ENCODE assay signal across 8 mouse cellular contexts in the genomic region with DNA sequence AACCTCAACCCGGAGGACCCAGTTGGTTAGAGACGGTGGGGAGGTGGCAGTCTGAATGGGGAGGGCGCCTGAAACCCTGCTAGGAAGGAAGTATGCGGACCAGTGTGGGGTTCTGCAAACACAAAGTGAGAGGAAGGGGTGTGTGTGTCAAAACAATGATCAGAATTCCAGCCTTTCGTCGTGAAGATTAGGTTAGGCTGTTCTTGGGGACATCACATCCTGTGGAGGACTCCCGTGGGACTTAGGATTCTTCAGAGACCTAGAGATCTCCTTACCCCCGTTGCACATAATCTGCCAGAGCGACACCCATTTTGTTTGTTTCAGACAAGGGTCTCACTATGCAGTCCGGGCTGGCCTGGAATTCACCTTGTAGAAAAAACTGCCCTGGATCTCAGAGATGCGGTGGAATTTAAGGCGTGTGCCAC. TPM values are rescaled to one million over a fixed set of nuclear protein-coding genes. Genes with fewer than 3 reads are reported as not detected.
DNase-seq lines count a peak whose midpoint lies in the region; ATAC-seq lines count a peak whose summit lies in the region.

No protein-coding gene starts in this region.

- peaks cover 27 to 36% of the 10 kb centered on the region in 2 experiments for H3K4me1 ChIP-seq in heart, embryonic 14.5 days (ENCODE audit: control insufficient read depth in 2 of 2, insufficient read depth in 2 of 2, low read length in 2 of 2)
- peaks cover 43% of the 10 kb centered on the region for H3K4me1 ChIP-seq in limb, embryonic 13.5 days

- peak overlapping the region; percentile 79 for H3K9ac ChIP-seq in heart, embryonic 14.5 days (ENCODE audit: low read length)
- H3K9ac ChIP-seq in limb, embryonic 13.5 days, result peak overlapping the region; percentile 71

- no peaks in the 10 kb centered on the region for H3K27me3 ChIP-seq in heart, embryonic 14.5 days (ENCODE audit: control insufficient read depth, insufficient read depth, low read length)
- no peaks in the 10 kb centered on the region for H3K27me3 ChIP-seq in limb, embryonic 13.5 days

- peak overlapping the region; percentile 92 to 96 for H3K27ac ChIP-seq in heart, embryonic 14.5 days (replicated peaks in 1 of 2; ENCODE audit: control insufficient read depth in 1 of 2, insufficient read depth in 1 of 2, low read depth in 2 of 2, low read length in 2 of 2)
- H3K27ac ChIP-seq in limb, embryonic 13.5 days, result peak overlapping the region; percentile 85

- DNase-seq in adrenal gland, postnatal 14 days, result peak; percentile 40
- DNase-seq in adrenal gland, adult 8-10 months, result no peak
- peak; percentile 68 for DNase-seq in embryo, embryonic 10.5 days (ENCODE audit: low spot score)
- peak; percentile 57 for DNase-seq in naive thymus-derived CD4-positive, alpha-beta T cell, adult 2 months (ENCODE audit: low read depth)
- DNase-seq in thymus, postnatal 4 days, result peak; percentile 67
- DNase-seq in layer of hippocampus, adult 18-20 months (ENCODE audit: low spot score in 2 of 2), result no peak

- peak; percentile 53 for ATAC-seq in heart, embryonic 14.5 days (ENCODE audit: insufficient number of reproducible peaks, insufficient read depth, low FRiP score, low read depth)
- no peak for ATAC-seq in limb, embryonic 13.5 days (ENCODE audit: low FRiP score, low read depth)

- H3K9me3 ChIP-seq in heart, embryonic 14.5 days (ENCODE audit: control insufficient read depth, low read length), result no peaks in the 10 kb centered on the region
- H3K9me3 ChIP-seq in limb, embryonic 13.5 days, result no peaks in the 10 kb centered on the region

- 4% methylated on average over 12 of the region's 12 CpGs for WGBS in heart, embryonic 14.5 days
- 8% methylated on average over 12 of the region's 12 CpGs for WGBS in limb, embryonic 13.5 days

- peak overlapping the region; percentile 68 to 74 for H3K4me3 ChIP-seq in heart, embryonic 14.5 days (ENCODE audit: control insufficient read depth in 1 of 2, insufficient read depth in 1 of 2, low read depth in 1 of 2, low read length in 2 of 2)
- peak overlapping the region; percentile 72 for H3K4me3 ChIP-seq in limb, embryonic 13.5 days

- H3K36me3 ChIP-seq in heart, embryonic 14.5 days (ENCODE audit: control insufficient read depth, insufficient read depth, low read length), result peaks cover 30% of the 10 kb centered on the region
- peaks cover 24% of the 10 kb centered on the region for H3K36me3 ChIP-seq in limb, embryonic 13.5 days

- peak overlapping the region; percentile 97 for H3K4me2 ChIP-seq in heart, embryonic 14.5 days (ENCODE audit: low read length)
- H3K4me2 ChIP-seq in limb, embryonic 13.5 days (replicated peaks), result peak overlapping the region; percentile 98

RNA-seq across cellular contexts. Expression of a gene that starts 0.7 kb away (rescaled TPM):
- 24.5 and 25.0 TPM in 2 replicates for total RNA-seq in adrenal gland, postnatal 14 days (2021)
- 1 to 10 TPM; 2.7 to 4.8 (median 3.8) TPM for total RNA-seq in adrenal gland, adult 8-10 months (2022)
- 150 and 165 TPM in 2 replicates for polyA plus RNA-seq in heart, embryonic 14.5 days (2014; fragmentation: Nextera tagmentation; extraction: Ambion mirVana)
- 221 and 238 TPM in 2 replicates for polyA plus RNA-seq in limb, embryonic 13.5 days (2015; fragmentation: Nextera tagmentation; extraction: Ambion mirVana)
- under 1 TPM; 0.57 to 0.61 TPM for total RNA-seq in layer of hippocampus, adult 18-20 months (2021)

RNA-seq across cellular contexts. Expression of a gene that starts 9.9 kb away (rescaled TPM):
- total RNA-seq in adrenal gland, postnatal 14 days (2021), result 66.4 and 75.4 TPM in 2 replicates
- total RNA-seq in adrenal gland, adult 8-10 months (2022), result 100 to 1,000 TPM in 2 of 4 experiments, 10 to 100 TPM in 2; 73.8 to 108 (median 99.3) TPM
- 60.2 and 60.3 TPM in 2 replicates for polyA plus RNA-seq in heart, embryonic 14.5 days (2014; fragmentation: Nextera tagmentation; extraction: Ambion mirVana)
- polyA plus RNA-seq in limb, embryonic 13.5 days (2015; fragmentation: Nextera tagmentation; extraction: Ambion mirVana), result 66.3 and 66.5 TPM in 2 replicates
- total RNA-seq in layer of hippocampus, adult 18-20 months (2021), result 10 to 100 TPM; 18.4 to 19.7 TPM

RNA-seq across cellular contexts. Expression of a gene that starts 19.5 kb away (rescaled TPM):
- 0.15 and 0.41 TPM in 2 replicates for total RNA-seq in adrenal gland, postnatal 14 days (2021)
- total RNA-seq in adrenal gland, adult 8-10 months (2022), result under 1 TPM in 1 of 4 experiments, not detected in 3; 0.15 TPM
- 1.0 and 1.7 TPM in 2 replicates for polyA plus RNA-seq in heart, embryonic 14.5 days (2014; fragmentation: Nextera tagmentation; extraction: Ambion mirVana)
- 0.33 and 0.46 TPM in 2 replicates for polyA plus RNA-seq in limb, embryonic 13.5 days (2015; fragmentation: Nextera tagmentation; extraction: Ambion mirVana)
- not detected for total RNA-seq in layer of hippocampus, adult 18-20 months (2021)

RNA-seq across cellular contexts. Expression of a gene that starts 28.7 kb away (rescaled TPM):
- total RNA-seq in adrenal gland, postnatal 14 days (2021), result 65.7 and 67.9 TPM in 2 replicates
- total RNA-seq in adrenal gland, adult 8-10 months (2022), result 10 to 100 TPM; 61.3 to 67.6 (median 66.8) TPM
- polyA plus RNA-seq in heart, embryonic 14.5 days (2014; fragmentation: Nextera tagmentation; extraction: Ambion mirVana), result 63.6 and 69.4 TPM in 2 replicates
- polyA plus RNA-seq in limb, embryonic 13.5 days (2015; fragmentation: Nextera tagmentation; extraction: Ambion mirVana), result 108 and 116 TPM in 2 replicates
- total RNA-seq in layer of hippocampus, adult 18-20 months (2021), result 10 to 100 TPM; 47.3 to 52.7 TPM

RNA-seq across cellular contexts. Expression of a gene that starts 28.8 kb away (rescaled TPM):
- total RNA-seq in adrenal gland, postnatal 14 days (2021), result 18.3 and 22.5 TPM in 2 replicates
- total RNA-seq in adrenal gland, adult 8-10 months (2022), result 10 to 100 TPM; 22.4 to 45.1 (median 31.7) TPM
- 7.1 and 7.6 TPM in 2 replicates for polyA plus RNA-seq in heart, embryonic 14.5 days (2014; fragmentation: Nextera tagmentation; extraction: Ambion mirVana)
- polyA plus RNA-seq in limb, embryonic 13.5 days (2015; fragmentation: Nextera tagmentation; extraction: Ambion mirVana), result 8.8 and 10.6 TPM in 2 replicates
- 10 to 100 TPM; 29.7 to 34.4 TPM for total RNA-seq in layer of hippocampus, adult 18-20 months (2021)

Comparison
In these comparisons a context has a peak if more than half of its experiments do, and no peak if none do; other contexts are left out.
1. DNase-seq: peak in adrenal gland, postnatal 14 days (single experiment), embryo, embryonic 10.5 days (single experiment), naive thymus-derived CD4-positive, alpha-beta T cell, adult 2 months (single experiment) and thymus, postnatal 4 days (single experiment); none in adrenal gland, adult 8-10 months (single experiment) and layer of hippocampus, adult 18-20 months (0 of 2).